Mouse (Mus musculus) T-helper 2 cell (primary cell): ENCODE measurements at regions not wholly inside any gene's neighbourhood (a gene's known extent, or its start where the extent isn't known, plus 50 kb on each side); places are given as distances from the start of the nearest gene placed in this dataset.

Source experiments
- in situ Hi-C: fragments of 300-600 bp; cut with MboI, MseI; formaldehyde crosslinking; loops from one replicate; pipeline ENCODE4 v1.15.1; 2025; ENCODE audit warnings: high pct_unique_total_duplicates

DNA sequence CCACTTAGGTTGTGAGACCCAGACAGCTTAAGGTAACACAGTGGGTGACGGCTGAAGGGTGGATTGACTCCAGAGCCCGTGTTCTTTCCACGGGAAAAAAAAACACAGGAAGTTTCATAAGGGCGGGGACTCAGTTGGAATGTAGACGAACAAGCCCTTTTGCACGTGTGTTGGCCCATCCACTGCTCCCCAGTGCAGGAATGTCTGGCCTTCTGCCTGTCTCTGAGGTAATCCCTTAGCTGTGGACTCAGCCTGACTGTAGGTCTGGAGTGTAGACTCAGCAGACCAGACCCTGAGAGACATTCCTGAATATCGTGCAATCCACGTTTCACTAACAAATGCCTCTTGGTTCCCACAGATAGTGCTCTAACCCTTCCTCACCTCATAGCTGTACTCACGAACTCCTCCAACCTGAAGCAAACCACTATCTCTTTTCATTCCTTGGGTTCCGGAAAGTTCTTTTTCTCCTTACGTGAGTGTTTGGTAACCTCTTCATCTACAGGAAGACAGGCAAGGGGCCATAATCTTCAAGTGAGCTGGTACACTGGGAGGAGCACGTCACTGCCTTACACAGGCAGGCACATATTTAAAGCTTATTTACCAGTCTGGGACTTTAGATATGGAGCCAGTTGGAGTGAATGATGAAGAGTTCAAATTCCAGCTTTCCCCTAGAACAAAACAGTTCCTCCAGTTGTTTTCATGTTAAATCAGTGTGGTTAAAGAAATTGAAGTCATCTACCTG, 205.6 kb upstream of the Bcor start:
- in situ Hi-C loops = no loop called here

DNA sequence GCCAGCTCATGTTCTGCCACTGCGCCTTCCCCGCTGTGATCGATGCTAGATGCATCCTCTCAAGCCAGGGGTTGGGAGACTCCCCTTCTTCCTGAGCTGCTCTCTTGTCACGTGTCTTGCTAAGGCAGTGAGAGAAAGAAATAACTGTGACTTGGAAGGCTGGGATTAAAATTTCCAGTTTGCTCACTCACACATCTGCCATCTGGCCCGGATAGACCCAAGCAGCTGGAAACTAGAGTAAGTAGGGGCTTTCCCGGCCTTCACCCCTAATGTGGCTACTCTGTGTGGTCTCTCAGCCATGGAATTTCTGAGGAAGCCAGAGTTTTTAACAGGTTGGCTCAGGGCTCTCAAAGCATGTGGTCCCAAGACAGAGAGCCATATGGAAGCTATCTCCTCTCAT, 206.6 kb upstream of the Bcor start:
- in situ Hi-C loops = no loop called here

DNA sequence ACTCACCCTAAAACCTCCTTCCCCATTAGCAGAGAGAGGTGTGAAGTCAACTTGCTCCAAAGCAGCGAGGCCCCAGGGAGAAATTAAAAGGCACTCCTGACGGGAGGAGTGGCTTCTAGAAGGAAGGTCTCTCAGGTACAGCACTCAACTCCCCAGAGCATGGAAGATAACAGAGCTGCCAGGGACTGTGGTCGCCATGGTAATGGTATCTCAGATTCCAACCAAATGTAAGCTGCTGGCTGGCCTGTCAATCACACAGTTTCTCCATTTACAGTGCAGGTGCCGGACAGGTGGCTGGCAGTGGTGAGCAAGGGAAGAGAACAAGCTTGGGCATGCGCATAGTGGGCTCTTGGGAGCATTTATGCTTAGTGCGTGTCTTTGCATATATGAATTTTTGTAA, 213.5 kb upstream of the Bcor start:
- in situ Hi-C loops = no loop called here

DNA sequence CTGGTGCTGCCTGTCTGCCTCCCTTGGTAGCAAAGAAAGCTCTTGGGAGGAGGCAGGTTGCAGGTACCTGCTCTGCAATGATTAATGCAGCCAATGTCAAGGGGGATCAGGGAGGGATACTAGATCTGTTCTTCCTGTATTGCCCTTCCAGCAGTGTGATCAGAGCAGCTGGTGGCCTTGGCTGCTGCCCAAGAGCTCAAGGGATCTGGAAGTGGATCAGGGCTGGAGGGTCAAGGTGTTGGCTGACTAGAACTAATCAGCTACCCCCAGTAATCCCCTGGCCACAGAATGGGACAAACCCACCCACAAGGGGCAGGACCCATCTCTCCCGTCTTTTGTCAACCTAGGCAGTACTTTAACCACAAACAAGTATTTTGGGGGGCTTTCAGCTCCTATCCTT, 211.8 kb upstream of the Atp6ap2 start:
- in situ Hi-C loops = no loop called here

DNA sequence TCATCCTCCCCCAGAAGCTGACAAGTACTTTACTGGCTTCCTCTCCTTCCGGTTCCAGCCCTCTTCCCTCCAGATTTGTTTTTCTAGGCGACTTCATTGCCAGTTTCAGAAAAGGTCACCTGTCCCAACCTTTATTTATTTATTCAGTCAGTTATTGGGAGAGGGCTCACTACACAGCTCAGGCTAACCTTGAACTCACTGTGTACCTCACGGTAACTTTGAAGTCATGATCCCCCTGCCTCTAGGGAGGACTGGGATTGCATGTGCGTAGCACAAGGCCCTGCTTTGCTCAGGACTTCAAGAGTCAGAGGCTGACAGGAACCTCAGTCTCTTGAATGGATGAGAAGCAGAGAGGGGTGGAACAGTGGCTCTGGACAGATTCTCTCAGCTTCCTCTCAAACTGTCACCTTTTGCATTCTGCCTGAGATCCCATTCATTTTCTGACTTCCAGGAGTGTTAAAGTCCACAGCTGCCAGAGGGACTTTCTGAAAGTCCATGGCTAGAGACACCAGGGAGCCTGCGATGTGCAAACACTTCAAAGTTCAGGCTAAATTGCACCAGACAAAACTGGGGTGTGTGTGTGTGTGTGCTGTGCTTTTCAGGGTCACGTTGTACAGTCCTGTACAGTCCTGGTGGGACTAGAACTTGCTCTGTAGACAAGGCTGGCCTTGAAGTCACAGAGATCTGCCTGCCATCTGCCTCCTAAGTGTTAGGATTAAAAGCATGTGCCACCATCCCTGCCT, 211.2 kb upstream of the Atp6ap2 start:
- in situ Hi-C loops = no loop called here

DNA sequence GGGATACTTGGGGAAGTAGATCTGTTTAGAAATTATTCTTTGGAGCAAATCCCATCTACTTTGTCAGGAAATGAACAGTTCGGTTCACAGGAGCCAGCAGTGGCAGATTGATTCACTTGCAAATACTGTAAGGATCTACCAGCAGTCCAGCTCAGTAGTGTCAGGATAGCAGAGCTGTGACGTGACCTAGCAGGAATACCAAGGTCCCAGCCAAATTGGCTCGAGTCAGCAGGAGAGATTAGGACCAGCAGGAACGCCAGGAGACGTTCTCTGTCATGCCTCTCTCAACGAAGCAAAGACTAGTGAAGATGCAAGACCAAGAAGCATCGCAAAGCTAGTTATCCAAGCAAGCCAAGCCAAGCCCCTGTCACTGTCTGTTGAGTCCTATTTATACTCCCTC, 210.2 kb upstream of the Atp6ap2 start:
- in situ Hi-C loops = no loop called here

DNA sequence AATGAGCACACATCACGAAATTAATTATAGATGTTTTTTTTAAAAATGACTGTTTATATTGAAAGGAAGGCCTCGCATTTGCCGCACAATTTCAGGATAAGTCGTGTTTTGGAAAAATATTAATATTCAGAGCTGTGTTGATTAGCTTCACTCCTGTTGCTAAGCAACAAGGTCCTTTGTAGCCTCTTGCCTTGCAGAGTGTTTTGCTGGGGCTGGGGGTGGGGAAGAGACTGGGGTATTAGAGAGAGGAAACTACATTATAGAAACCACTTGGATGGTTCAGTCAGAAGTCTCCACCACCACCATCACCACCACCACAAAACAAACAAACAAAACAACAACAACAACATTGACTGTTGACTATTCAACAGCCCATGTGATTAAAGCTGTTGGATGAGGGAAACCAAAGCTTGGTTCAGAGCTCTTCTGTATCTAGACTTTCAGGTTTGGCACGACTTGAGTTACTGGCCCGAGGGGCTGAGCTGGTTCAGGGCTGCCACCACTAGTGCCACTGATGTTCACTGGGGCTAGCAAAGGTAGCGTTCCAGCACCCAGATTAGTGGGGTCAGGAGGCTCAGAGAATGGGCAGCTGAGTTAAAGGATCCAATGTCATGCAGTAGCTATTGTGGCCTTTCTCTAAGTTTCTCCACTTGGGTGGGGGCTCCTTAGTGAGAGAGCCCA, 195.3 kb upstream of the Atp6ap2 start:
- in situ Hi-C loops = no loop called here

DNA sequence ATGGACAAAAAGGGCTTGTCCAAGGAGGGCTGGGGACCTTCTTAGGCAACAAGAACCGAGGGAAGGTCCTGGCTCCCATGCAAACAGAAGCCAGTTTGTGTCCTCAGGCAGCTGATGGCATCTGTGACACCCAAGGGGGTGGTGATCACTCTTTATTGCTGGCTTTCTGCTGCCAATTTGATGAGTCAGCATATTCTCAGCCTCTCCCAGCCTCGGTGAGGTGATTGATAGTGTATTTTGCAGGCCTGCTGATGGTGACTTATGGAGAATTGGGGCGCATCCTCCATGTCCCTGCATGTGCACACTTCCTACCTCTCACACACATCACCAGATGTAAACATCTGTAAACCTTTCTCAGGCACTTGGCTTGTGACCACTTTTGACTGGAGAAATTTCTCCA, 178.3 kb upstream of the Atp6ap2 start:
- in situ Hi-C loops = no loop called here

DNA sequence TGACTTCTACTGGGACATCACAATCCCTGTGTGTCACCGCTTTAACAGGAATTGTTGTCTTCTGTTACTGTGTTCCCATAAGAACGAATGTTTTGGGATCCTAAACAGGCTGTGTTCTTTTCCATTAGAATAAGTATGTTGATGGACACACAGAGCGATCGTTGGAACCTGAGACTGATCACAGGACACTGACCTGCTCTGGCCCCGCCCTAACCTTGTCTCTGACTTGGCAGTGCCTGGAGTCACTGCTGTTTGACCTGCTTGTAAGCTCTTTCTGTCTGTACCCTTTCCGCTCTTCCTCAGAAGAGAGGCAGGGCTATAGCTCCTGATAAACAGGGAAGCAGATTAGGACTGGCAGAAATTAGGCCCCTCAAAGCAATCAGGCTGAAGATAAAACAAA, 162.0 kb upstream of the Atp6ap2 start:
- in situ Hi-C loops = no loop called here

DNA sequence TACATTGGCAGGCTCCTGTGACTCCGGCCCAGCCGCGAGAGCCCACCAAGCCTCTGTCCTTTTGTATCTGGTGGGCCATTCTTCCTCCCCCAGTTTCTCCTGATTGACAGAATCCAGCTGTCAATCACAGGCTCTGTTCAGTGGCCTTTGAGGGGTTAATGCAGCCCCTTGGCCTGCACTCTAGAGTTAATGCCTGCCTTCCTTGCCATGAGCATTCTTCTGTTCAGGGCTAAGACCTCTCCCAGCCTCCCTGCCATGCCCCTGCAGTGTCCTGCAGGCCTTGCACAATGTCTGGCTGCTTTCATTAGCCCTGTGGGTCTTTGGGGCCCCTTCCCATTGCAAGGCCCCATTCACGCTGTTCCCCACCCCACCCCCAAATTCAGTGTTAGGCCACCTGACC, 160.9 kb upstream of the Atp6ap2 start:
- in situ Hi-C loops = no loop called here

DNA sequence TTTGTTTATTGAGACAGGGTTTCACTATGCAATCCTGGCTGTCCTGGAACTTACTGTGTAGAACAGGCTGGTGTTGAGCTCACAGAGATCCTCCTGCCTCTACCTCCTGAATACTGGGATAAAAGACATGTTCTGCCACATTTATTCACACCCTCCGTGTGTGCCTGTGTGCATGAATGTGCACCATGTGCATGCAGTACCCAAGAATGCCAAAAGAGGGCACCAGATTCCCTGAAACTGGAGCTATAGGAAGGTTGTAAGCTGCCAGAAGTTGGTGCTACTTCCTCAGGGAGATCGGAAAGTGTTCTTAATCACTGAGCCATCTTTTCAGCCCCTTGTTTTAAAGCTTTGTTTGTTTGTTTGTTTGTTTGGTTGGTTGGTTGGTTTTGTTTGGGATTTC, 155.3 kb upstream of the Atp6ap2 start:
- in situ Hi-C loops = no loop called here

DNA sequence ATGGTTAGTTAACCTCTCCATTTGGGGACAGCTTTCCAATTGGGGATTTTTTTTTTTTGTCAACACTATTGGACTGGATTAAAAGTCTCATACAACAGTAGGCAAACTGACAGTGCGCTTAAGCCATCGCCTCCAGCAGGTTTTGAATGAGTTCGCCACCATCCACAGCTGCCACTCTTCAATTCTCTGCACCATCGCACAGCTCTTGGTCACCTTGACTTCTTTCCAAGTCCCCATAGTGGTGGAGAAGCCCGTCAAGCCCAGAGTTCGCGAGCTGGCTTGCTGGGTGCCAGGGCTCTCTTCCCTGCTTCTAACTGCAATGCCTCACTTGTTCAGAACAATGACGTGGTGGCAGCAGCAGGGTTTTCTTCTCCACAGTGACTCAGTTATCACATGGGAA, 151.9 kb upstream of the Atp6ap2 start:
- in situ Hi-C loops = no loop called here

DNA sequence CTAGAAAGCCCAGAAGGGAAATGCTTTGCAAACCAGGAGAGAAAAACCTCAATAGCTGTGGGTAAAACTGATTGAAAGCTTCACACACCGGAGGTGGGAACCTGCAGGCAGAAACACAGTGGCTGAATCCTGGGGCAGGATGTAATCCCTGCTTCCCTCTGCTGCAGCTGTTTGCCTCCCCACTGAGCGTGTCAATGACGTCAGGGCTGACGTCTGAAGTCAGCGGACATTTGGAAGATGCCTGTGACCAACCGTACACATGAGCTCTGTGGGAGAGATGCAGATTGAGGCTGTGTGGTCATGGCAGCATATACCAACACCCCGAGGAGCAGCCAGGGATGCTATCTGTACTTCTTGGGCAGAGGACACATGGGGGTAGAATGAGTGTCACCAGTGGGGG, 151.5 kb upstream of the Atp6ap2 start:
- in situ Hi-C loops = no loop called here

DNA sequence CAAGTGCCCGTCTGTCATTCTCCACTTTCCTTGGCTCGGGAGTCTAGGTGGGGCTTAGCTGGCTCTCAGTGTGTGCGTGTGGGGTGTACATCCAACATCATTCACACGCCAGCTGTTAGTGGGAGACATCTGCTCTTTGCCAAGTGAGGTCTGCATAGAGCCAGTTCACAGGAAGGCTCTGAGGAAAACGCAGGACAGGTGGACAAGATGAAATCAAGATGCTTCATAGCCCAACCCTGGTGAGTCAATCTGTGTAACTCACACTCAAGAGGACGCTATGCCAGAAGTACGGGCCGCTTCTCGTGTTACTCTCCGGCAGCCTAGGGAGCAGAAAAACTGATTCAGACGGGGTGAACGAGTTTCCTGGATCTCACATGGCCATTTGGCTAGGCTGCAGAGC, 148.2 kb upstream of the Atp6ap2 start:
- in situ Hi-C loops = no loop called here

DNA sequence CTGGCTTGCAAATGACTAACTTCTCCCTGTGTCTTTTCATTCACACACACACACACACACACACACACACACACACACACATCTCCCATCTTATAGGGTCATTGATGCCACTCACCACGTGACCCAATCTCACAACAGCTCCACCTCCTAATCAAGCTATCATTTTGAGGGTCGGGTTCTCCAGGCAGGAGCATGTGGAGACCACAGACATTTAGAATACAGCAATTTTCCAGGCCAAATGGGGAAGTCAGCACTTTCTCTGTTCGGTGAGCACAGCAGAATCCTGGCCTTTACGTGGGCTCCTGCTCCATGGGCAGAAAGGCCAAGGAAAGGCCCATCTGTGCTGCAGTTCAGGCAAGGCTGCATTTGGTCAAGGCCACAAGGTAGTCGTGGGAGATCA, 143.8 kb upstream of the Atp6ap2 start:
- in situ Hi-C loops = no loop called here

DNA sequence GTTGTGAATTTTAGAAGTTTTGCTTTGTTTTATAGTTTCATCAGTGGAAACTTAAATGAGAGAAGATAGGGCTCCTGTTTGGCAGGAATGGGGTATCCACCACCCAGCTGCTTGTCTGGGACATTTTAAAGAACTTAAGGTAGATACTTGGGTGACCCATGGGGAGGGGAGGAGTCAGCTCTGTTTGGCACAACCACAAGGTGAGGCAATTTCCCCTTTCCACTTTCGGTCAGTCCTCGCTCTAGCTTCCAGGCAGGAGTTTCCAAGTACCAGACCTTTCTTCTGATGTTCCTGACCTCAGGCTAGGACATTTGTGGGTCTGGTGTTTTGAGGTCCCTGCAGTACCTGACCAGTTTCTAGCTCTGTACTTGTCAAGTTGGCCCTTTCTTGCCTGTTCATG, 142.5 kb upstream of the Atp6ap2 start:
- in situ Hi-C loops = no loop called here

DNA sequence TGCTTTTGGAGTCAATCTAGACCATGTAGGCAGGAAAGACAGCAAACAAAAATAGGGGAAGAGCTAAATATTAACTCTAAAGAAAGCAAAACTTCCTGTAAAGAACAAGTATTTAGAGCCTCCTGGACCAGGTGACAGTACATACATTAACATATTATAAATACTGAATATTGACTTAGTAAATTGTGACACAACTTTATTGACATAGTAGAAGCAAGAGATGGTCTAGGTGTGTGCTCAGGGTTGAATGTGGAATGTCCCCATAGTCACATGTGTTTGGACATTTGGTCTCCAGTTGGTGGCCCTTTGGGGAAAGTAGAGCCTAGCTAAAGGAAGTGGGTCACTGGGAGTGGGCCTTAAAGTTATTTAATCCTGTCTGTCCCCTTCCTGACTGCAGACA, 139.6 kb upstream of the Atp6ap2 start:
- in situ Hi-C loops = no loop called here

DNA sequence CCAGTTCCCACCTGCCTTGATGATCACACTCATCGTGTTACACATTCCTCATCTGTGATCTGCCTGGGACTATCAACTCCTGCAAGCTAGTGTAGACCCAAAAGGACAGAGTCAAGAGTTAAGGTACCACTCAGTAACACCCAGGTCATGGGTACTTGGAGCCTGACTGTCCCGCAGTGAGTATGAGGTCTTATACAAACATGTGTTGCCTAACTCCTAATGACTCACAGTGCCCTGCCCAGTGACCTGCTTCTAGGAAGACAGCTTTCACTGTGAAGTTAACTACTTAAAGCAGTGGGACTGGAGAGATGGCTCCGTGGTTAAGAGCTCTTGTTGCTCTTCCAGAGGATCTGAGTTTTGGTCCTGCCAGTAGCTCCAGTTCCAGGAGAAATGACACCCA, 137.9 kb upstream of the Atp6ap2 start:
- in situ Hi-C loops = no loop called here

DNA sequence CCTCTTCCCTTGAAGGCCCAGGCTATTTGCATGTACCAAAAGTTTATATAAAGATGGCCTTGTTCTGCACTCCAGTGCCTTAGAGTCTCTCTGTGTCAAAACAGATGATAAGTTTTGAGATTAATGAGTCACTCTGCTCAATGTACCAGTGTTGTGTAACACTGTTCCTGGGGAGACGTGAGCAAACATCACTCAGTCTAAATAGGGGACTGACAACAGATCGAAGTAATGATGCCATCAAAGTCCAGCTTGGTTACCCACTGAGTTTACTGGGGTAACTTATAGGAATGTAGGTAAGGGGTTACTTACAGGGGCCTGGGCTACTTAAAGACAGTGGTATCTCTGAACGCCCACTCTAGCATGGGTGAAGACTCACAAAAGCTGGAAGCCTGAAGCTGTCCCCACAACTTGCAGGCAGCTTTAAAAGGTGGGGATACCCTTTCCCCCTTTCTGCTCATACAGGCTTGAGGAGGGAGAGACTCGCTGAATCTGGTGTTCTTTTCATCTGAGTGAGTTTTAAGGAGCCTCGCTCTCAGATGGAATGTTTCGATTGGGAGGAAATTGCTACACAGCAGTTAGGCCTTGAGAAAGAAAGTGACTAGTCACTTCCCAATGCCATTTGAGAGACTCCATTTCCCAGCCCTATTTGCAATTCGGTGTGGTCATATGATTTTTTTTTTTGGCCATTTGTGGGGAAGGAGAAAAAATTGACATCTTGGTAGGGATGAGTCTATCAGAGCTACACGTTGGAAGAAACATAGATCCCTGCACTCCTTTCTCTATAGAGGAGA, 134.4 kb upstream of the Atp6ap2 start:
- in situ Hi-C loops = no loop called here

DNA sequence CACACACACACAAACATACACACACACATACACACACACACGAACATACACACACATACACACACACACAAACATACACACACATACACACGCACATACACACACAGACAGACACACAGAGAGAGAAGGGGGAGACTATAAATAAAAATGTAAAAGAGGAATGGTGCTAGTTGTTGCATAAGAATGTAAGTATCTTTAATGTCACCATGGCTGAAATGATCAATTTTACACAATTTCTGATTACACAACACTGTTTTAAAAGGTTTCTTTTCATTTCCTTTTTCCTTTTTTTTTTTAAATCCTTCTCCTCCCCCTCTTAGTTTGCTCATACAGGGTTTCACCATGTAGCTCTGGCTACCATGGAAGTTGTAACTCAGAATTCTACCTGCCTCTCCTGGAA, 125.9 kb upstream of the Atp6ap2 start:
- in situ Hi-C loops = no loop called here

DNA sequence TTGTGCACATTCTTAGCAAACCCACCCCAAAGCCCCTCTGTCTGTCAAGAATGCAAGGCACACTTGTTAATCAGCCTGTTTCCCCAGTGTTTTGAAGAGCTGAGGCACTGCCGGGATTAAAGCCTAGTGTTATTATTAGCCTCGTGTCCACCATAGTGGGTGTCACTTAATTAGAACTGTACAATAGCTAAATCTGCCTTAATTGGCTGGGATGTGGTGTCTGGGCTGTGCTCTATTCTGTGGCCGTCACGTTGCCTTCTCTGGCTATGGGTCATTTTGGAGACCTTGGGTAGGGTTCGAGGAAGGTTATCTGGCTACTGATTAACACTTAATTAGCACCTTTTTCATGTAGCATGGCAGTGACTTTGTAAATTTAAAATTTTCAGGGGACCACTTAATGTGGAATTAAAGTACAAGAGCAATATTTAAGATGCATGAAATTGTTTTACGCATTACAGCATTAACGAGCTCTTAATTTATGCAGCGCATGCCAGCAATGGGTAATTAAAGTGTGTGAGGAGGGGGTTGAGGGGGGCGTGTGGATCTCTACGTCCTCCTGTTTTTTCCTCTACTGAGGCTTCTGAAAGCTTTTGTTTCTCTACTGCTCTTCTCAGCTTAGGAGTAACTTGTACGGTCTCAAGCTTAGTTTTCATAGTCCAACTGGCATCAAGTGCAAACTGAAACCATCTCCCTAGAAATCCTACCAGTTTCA, 124.5 kb upstream of the Atp6ap2 start:
- in situ Hi-C loops = no loop called here

DNA sequence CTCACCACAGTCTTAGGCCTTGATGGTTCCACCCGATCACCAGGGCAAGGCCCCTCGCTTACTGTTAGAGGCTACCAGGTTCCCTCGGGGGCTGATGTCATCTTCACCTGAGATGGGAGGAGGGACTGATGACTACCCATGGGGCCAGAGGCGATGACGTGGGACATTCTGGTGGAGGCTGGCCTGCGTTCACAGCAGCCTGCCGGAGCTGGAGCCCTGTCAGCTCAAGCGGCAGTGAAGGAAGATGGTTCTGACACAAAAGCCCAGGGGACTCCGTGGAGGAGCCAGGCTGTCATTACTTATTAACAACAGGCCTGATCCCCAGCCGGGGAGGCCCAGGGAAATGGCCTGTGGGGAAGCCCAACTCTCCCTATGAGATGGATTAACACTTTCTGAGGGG, 121.3 kb upstream of the Atp6ap2 start:
- in situ Hi-C loops = no loop called here
